Mouse (Mus musculus) lung, postnatal 0 days (tissue): ENCODE measurements at regions not wholly inside any gene's neighbourhood (a gene's known extent, or its start where the extent isn't known, plus 50 kb on each side); places are given as distances from the start of the nearest gene placed in this dataset.

ENCODE experiments used
- ATAC-seq: fragments of 200-750 bp; cut with Nextera tagmentation; 2 replicates; pipeline ENCODE4 v1.8.0; 2017; ENCODE audit warnings: moderate library complexity
- DNase-seq: peaks from one replicate; pipeline ENCODE4 v3.0.0-alpha.2; 2016; ENCODE audit warnings: low spot score
- H3K27ac ChIP-seq: fragments of 300-500 bp; sonication (generic); 2 replicates; pipeline ENCODE4 v1.5.1; 2014; ENCODE audit warnings: antibody characterized with exemption, mild to moderate bottlenecking, low read length, mixed read lengths
- H3K27me3 ChIP-seq: fragments of 300-500 bp; sonication (generic); replicated peaks from 2 replicates; pipeline ENCODE4 v1.6.1; 2014; ENCODE audit warnings: low read length, mixed read lengths; ENCODE audit not compliant: insufficient read depth
- H3K36me3 ChIP-seq: fragments of 300-500 bp; sonication (generic); 2 replicates; pipeline ENCODE4 v1.6.1; 2014; ENCODE audit warnings: low read length, mixed read lengths; ENCODE audit not compliant: insufficient read depth
- H3K4me1 ChIP-seq: fragments of 300-500 bp; sonication (generic); 2 replicates; pipeline ENCODE4 v1.6.1; 2014; ENCODE audit warnings: antibody characterized with exemption, low read depth, low read length, mixed read lengths; ENCODE audit not compliant: insufficient read depth
- H3K4me2 ChIP-seq: fragments of 300-500 bp; sonication (generic); replicated peaks from 2 replicates; pipeline ENCODE4 v1.6.1; 2014; ENCODE audit warnings: low read depth, mild to moderate bottlenecking, low read length, moderate library complexity, mixed read lengths
- H3K4me3 ChIP-seq: fragments of 300-500 bp; sonication (generic); 2 replicates; pipeline ENCODE4 v1.5.1; 2014; ENCODE audit warnings: low read depth, low read length
- H3K9ac ChIP-seq: fragments of 300-500 bp; sonication (generic); replicated peaks from 2 replicates; pipeline ENCODE4 v1.6.1; 2014; ENCODE audit warnings: low read depth, mild to moderate bottlenecking
- H3K9me3 ChIP-seq: fragments of 300-500 bp; sonication (generic); 2 replicates; pipeline ENCODE4 v1.6.1; 2016; ENCODE audit warnings: low read length, mixed read lengths
- CTCF ChIP-seq: IDR thresholded peaks from 2 replicates; pipeline ENCODE4 v1.5.1; 2016; ENCODE audit warnings: antibody characterized with exemption, mild to moderate bottlenecking
- EP300 ChIP-seq: IDR thresholded peaks from 2 replicates; pipeline ENCODE4 v1.6.1; 2016; ENCODE audit warnings: antibody characterized with exemption, mild to moderate bottlenecking, control low read depth
- WGBS: fragments of 180-500 bp; shearing (Covaris S2); extraction: QIAGEN DNeasy Blood & Tissue Kit; methylation state at CpG from one replicate; pipeline ENCODE4 v1.1.7; 2014; 5-methylcytosine and 5-hydroxymethylcytosine counted together

DNA sequence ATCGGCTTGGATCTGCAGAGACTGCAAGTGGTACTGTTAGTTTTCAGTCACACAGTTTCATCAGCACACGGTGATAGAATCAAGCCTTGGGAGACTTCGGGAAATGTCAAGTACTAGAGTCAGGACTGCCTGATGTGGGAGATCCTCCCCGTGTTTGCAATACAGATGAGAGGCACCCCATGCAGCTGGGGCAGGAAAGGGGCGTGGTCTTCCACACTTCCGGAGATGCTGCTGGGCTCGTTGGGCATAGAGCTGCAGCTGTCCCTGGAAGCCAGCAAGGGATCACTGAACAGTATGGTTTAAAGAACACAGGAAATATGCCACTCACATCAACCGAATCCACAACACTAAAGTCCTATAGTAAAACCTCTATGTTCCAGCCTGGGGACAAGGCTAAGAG is 59.0 kb upstream of the Cdh5 start:
- no peaks in the 10 kb centered on the region for H3K27me3 ChIP-seq
- no peak overlapping the region for H3K4me2 ChIP-seq
- H3K36me3 ChIP-seq = no peaks in the 10 kb centered on the region
- no peaks in the 10 kb centered on the region for H3K4me1 ChIP-seq
- no peak for TF ChIP-seq EP300
- no peak for TF ChIP-seq CTCF
- H3K27ac ChIP-seq = no peak overlapping the region
- peak; percentile 59 for ATAC-seq
- DNase-seq = peak; percentile 52
- WGBS = 9% methylated on average over 8 of the region's 8 CpGs
- no peak overlapping the region for H3K4me3 ChIP-seq
- H3K9me3 ChIP-seq = no peaks in the 10 kb centered on the region
- no peak overlapping the region for H3K9ac ChIP-seq

DNA sequence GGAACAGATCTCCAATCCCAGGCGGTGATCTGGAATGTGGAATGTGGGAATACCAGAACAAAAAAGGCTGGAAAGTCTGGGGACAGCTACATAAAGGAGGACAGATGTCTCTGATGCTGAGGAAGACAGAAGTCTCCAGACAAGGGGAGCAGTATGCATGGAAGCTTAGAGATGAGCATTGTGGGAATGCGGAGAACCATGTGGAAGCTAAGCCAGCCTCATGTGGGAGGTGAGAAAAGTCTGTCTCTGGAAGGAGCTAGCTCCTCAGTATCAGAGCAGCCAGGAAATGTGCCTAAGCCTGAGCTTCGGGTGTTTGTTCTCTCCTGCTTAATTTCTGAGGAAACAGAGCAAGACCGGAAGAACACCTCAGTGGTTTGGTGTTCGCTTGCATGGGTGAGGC is 53.4 kb upstream of the Cdh5 start:
- TF ChIP-seq EP300 (no peak), CTCF (no peak)
- Histone ChIP-seq H3K9ac (no peak overlapping the region), H3K4me2 (no peak overlapping the region), H3K4me3 (no peak overlapping the region), H3K36me3 (no peaks in the 10 kb centered on the region), H3K4me1 (no peaks in the 10 kb centered on the region), H3K27me3 (no peaks in the 10 kb centered on the region), H3K9me3 (no peaks in the 10 kb centered on the region), H3K27ac (no peak overlapping the region)
- no peak for DNase-seq
- ATAC-seq = no peak
- WGBS = 64% methylated on average over 5 of the region's 5 CpGs

DNA sequence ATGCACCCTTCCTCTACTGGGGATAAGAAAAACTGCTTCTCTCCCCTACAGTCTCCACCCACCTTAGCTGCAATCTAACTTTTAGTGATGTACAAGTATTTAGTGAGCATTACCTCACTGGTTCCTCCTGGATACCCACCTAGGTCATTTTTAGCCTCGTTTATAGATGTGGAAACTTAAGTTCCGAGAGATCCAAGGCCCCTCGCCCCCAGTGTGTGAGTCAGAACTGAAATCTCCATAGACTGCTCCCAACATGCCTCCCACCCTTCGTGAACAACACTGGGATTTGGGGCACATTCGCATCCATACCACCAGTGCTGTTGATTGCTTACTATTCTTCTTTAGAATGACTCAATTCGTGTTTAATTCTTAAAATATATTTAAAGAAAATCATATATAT is 52.2 kb upstream of the Cdh5 start:
- TF ChIP-seq CTCF = no peak
- no peaks in the 10 kb centered on the region for H3K4me1 ChIP-seq
- 81% methylated on average over 6 of the region's 6 CpGs for WGBS

DNA sequence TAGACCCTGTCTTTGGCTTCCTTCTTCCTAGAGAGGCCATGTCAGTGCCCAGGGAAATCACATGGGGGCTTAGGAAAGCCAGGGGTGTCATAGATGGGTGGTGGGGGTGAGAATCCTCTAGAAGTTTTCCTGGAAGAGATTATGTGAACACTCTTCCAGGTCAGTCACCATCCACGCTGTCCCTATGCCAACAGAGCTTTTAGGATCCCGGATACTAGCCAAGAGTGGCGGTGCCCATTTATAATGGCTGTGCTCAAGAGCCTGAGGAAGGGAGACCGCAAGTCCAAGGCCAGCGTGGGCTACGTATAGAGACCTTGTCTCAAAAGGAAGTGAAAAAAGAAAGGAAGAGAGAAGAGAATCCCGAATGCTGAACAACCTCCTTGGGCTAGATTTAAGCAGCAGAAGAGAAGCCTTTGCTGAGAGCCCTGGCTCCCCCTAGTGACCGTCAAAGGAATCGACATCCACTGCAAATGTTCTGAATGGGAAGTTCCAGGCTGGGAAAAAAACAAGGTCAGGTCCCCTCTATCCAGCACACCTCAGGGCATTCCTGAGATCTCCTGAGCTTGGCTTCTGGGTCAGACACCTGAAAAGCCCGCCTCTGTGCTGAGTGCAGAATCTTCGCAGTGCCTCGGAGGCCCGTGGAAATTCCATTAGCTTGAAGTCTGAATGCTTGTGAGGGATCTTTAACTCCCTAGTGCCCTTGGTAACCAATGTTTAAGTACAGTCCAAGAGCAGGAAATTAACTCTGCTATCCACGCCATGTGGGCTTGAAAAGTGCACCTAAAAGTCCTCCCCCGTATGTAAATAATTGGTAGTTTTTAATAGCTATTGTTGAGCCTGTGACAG is 50.5 kb upstream of the Cdh5 start:
- Histone ChIP-seq H3K27me3 (no peaks in the 10 kb centered on the region), H3K27ac (no peak overlapping the region), H3K36me3 (no peaks in the 10 kb centered on the region), H3K9me3 (no peaks in the 10 kb centered on the region), H3K4me3 (no peak overlapping the region), H3K4me2 (peak overlapping the region; percentile 25; the same call in 1 of the 2 replicates), H3K9ac (no peak overlapping the region), H3K4me1 (no peaks in the 10 kb centered on the region)
- peak; percentile 80 for DNase-seq
- WGBS = 22% methylated on average over 15 of the region's 15 CpGs
- TF ChIP-seq CTCF = peak; percentile 90
- no peak for TF ChIP-seq EP300
- ATAC-seq = peak; percentile 35

More for the DNA sequence above, 52.2 kb upstream of the Cdh5 start:
- H3K4me2 ChIP-seq = no peak overlapping the region
- no peak overlapping the region for H3K4me3 ChIP-seq
- no peaks in the 10 kb centered on the region for H3K9me3 ChIP-seq
- no peak overlapping the region for H3K9ac ChIP-seq
- H3K27me3 ChIP-seq = no peaks in the 10 kb centered on the region
- no peak for DNase-seq
- no peak for ATAC-seq
- H3K27ac ChIP-seq = no peak overlapping the region
- no peaks in the 10 kb centered on the region for H3K36me3 ChIP-seq

DNA sequence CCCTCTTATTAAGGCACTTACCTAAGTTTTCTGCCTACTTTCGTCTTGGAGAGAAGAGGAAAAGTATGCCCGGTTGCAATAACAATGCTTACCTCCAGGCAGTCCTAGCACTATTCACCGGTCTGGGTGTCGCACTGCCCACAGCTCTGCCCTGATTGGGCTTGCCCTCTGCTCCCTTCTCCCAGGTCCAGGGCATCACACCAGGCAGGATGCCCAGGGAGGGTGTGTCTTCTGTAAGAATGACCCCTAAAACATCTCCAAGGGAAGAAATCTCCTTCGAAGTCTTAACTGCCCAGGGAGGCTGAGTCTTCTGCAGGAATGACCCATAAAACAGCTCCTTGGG is 49.9 kb upstream of the Cdh5 start:
- DNase-seq (no peak), ATAC-seq (no peak; the same call in 1 of the 2 replicates)
- Histone ChIP-seq H3K4me1 (no peaks in the 10 kb centered on the region), H3K4me2 (no peak overlapping the region), H3K36me3 (no peaks in the 10 kb centered on the region), H3K9ac (no peak overlapping the region), H3K27me3 (no peaks in the 10 kb centered on the region), H3K27ac (no peak overlapping the region), H3K9me3 (no peaks in the 10 kb centered on the region), H3K4me3 (no peak overlapping the region)
- WGBS = 47% methylated on average over 5 of the region's 5 CpGs
- TF ChIP-seq CTCF (no peak), EP300 (no peak)
